Mouse (Mus musculus) liver, postnatal 0 days (tissue): ENCODE data around the gene Rsph9.

Experiments
- CTCF ChIP-seq: sonication (generic); IDR thresholded peaks from 2 replicates; pipeline ENCODE4 v1.5.1; 2016; ENCODE audit warnings: antibody characterized with exemption, low read depth
- EP300 ChIP-seq: IDR thresholded peaks from 2 replicates; pipeline ENCODE4 v1.6.1; 2016; ENCODE audit warnings: antibody characterized with exemption, low read depth, mild to moderate bottlenecking

DNA sequence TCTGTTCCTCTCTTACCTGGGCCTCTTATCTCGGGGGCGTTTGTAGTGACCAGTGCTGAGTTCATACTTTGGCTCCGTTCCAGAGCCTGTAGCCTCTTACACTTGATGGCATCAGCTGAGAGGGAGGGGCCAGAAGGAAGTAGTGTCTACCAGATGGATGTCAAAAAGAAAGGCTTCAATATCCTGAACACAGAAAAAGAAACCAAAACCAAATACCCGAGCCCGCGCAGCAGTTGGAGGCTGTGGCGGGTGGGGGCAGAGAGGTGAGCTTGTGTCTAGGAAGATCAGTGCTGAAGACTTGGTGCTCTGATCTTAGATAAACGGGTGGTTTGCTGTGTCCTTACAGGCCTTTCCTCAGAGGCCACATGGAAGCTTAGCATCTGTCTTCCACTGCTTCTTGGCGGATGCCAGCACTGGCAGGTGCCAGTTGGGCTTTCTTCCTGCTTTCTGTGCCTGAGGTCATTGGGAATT is 19.0 kb upstream of the Rsph9 start:
- TF ChIP-seq CTCF (no peak), EP300 (0 out of 2 replicates have a peak, but pooled peaks have one; percentile 36)
